Mouse (Mus musculus) embryonic facial prominence, embryonic 14.5 days (tissue): ENCODE measurements around the gene Ttc28. TPM values are rescaled to one million over a fixed set of nuclear protein-coding genes. Genes with fewer than 3 reads are reported as not detected.
"Not testable (repeated sequence)": the region's sequence is repeated elsewhere in the genome, so short reads cannot be mapped to it uniquely, and the experiment has no call there.

Experiments
- ATAC-seq: fragments of 200-750 bp; cut with Nextera tagmentation; 2 replicates; pipeline ENCODE4 v1.8.0; 2017; ENCODE audit warnings: low read depth, moderate number of reproducible peaks, moderate TSS enrichment
- DNase-seq: peaks from one replicate; pipeline ENCODE4 v3.0.0-alpha.2; 2015; ENCODE audit warnings: low spot score
- H3K27ac ChIP-seq: fragments of 300-500 bp; sonication (generic); replicated peaks from 2 replicates; pipeline ENCODE4 v1.5.1; 2014; ENCODE audit warnings: low read depth, mild to moderate bottlenecking, low read length, moderate library complexity
- H3K27me3 ChIP-seq: fragments of 300-500 bp; sonication (generic); replicated peaks from 2 replicates; pipeline ENCODE4 v1.6.1; 2014; ENCODE audit warnings: low read length; ENCODE audit not compliant: control insufficient read depth, insufficient read depth
- H3K36me3 ChIP-seq: fragments of 300-500 bp; sonication (generic); 2 replicates; pipeline ENCODE4 v1.6.1; 2014; ENCODE audit warnings: low read length, mixed read lengths; ENCODE audit not compliant: control insufficient read depth, insufficient read depth
- H3K4me1 ChIP-seq: fragments of 300-500 bp; sonication (generic); 2 replicates; pipeline ENCODE4 v1.6.1; 2014; ENCODE audit warnings: antibody characterized with exemption, low read length; ENCODE audit not compliant: control insufficient read depth, insufficient read depth
- H3K4me2 ChIP-seq: fragments of 300-500 bp; sonication (generic); 2 replicates; pipeline ENCODE4 v1.6.1; 2014; ENCODE audit warnings: low read depth, mild to moderate bottlenecking, low read length, moderate library complexity, mixed read lengths
- H3K4me3 ChIP-seq: fragments of 300-500 bp; sonication (generic); 2 replicates; pipeline ENCODE4 v1.5.1; 2014; ENCODE audit warnings: low read depth, mild to moderate bottlenecking, low read length
- H3K9ac ChIP-seq: fragments of 300-500 bp; sonication (generic); 2 replicates; pipeline ENCODE4 v1.6.1; 2014; ENCODE audit warnings: low read depth, mild to moderate bottlenecking, low read length, moderate library complexity, mixed read lengths
- H3K9me3 ChIP-seq: fragments of 300-500 bp; sonication (generic); 2 replicates; pipeline ENCODE4 v1.6.1; 2016; ENCODE audit warnings: low read length; ENCODE audit not compliant: control insufficient read depth
- WGBS: fragments of 180-500 bp; shearing (Covaris S2); extraction: QIAGEN DNeasy Blood & Tissue Kit; methylation state at CpG from one replicate; pipeline ENCODE4 v1.1.7; 2014; 5-methylcytosine and 5-hydroxymethylcytosine counted together
- polyA plus RNA-seq: library from polyadenylated mRNA; unstranded; fragments of >200 nt; fragmentation: Nextera tagmentation; extraction: Ambion mirVana; gene quantifications from 2 replicates; pipeline ENCODE4 v1.2.1, GENCODE M21; 2014

The Ttc28 gene
- polyA plus RNA-seq, 1 experiment from 2014 or later = 17.4 TPM

DNA sequence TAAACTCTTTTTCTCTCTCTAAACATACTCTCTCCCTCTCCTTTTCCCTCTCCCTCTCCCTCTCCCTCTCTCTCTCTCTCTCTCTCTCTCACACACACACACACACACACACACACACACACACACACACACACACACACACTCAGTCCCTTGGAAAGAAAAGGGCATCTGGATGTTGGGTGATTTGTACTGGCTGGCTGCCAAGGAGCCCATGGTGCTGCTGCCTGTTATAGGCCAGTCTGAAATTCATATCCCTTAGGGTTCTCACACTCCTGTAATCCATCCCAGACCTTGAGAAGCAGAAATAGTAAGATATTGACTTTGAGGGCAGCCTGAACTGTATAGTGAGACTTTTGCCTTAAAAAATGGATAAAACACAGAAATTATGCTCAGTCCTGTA, 4.9 kb upstream of the Ttc28 start:
- Histone ChIP-seq H3K9ac (no peak overlapping the region), H3K4me1 (peaks cover 9% of the 10 kb centered on the region; the same call in 1 of the 2 replicates), H3K9me3 (no peaks in the 10 kb centered on the region), H3K36me3 (peaks cover 13% of the 10 kb centered on the region; the same call in 1 of the 2 replicates), H3K27me3 (no peaks in the 10 kb centered on the region), H3K27ac (no peak overlapping the region), H3K4me3 (no peak overlapping the region), H3K4me2 (no peak overlapping the region)
- peak; percentile 50; the same call in 1 of the 2 replicates for ATAC-seq
- DNase-seq = peak; percentile 84

- no peak overlapping the region for H3K27ac ChIP-seq
- peaks cover 9% of the 10 kb centered on the region; the same call in 1 of the 2 replicates for H3K4me1 ChIP-seq
- H3K9me3 ChIP-seq = no peaks in the 10 kb centered on the region
- DNase-seq (no peak), ATAC-seq (no peak)
- no peak overlapping the region for H3K9ac ChIP-seq
- WGBS = 50% methylated on average over 1 of the region's 1 CpGs
- H3K4me2 ChIP-seq = no peak overlapping the region
- no peak overlapping the region for H3K4me3 ChIP-seq
- peaks cover 13% of the 10 kb centered on the region; the same call in 1 of the 2 replicates for H3K36me3 ChIP-seq
- no peaks in the 10 kb centered on the region for H3K27me3 ChIP-seq
Observed at GRCm38 (mm10) chr5:110875286-110875685, 4.3 kb upstream of the Ttc28 start.

DNA sequence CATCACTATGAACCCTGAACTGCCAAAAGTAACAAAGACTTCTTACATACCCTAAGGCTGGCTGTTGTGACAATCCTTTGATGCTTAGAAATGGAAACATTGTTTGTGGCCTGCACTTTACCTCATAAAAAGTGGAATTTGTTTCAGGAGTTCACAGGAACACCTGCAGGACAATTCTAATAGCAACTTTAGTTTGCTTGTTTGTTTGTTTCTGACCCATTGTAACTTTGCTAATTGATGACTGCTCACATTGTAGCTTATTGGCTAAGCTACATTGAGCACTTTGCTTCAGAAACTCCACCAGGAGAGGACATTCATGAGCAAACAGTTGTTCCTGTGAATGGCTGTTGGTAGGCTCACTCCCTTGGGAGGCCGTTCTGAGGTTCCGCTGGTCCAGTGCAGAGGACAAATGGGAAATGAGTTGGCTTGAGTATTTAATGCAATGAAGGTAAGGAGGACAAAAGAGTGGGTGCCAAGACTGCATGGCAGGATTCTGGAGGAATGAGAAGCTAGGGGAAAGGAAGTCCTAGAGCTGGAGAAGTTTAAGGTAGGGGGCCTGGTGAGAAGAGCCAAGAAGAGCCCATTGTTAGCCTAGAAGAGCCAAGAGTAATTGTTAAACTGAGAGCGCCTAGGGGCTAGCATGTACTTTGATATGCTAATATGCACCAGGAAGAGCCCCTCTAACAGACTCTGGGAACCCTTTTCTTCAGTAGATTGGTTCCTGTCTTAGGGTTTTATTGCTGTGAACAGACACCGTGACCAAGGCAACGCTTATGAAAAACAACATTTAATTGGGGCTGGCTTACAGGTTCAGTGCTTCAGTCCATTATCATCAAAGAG, 1.7 kb upstream of the Ttc28 start:
- H3K27me3 ChIP-seq = no peaks in the 10 kb centered on the region
- DNase-seq (no peak), ATAC-seq (no peak)
- no peak overlapping the region for H3K27ac ChIP-seq
- WGBS = 91% methylated on average over 5 of the region's 5 CpGs
- no peak overlapping the region for H3K4me3 ChIP-seq
- H3K4me1 ChIP-seq = peaks cover 15% of the 10 kb centered on the region
- no peaks in the 10 kb centered on the region for H3K9me3 ChIP-seq
- peaks cover 8% of the 10 kb centered on the region for H3K36me3 ChIP-seq
- no peak overlapping the region for H3K4me2 ChIP-seq
- no peak overlapping the region for H3K9ac ChIP-seq

- not testable (repeated sequence) for H3K27me3 ChIP-seq, DNase-seq, H3K9ac ChIP-seq, H3K4me2 ChIP-seq, ATAC-seq, H3K27ac ChIP-seq, H3K9me3 ChIP-seq, H3K36me3 ChIP-seq, H3K4me3 ChIP-seq
- 98% methylated on average over 1 of the region's 1 CpGs for WGBS
- peaks cover 15% of the 10 kb centered on the region for H3K4me1 ChIP-seq
Observed at GRCm38 (mm10) chr5:110878526-110878925, 1.1 kb upstream of the Ttc28 start.

DNA sequence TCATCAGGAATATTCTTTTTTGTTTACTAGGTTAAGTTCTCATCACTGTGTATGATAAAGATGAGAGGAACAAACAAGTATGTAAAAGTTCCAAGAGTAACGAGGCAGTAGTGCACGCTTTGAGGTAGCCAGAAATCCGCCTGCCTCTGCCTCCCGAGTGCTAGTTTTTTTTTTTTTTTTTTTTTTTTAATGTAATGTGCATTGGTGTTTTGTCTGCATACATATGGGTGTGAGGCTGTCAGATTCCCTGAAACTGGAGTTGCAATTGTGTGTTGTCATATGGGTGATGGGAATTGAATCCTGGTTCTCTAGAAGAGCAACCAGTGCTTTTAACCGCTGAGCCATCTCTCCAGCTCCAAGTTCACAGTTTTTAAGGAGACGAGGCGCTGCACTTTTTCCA, 561 bp upstream of the Ttc28 start:
- Histone ChIP-seq H3K4me3 (peak overlapping the region; percentile 87), H3K4me1 (peaks cover 15% of the 10 kb centered on the region), H3K4me2 (peak overlapping the region; percentile 83), H3K9ac (peak overlapping the region; percentile 94), H3K27me3 (no peaks in the 10 kb centered on the region), H3K27ac (peak overlapping the region; percentile 88), H3K36me3 (peaks cover 3% of the 10 kb centered on the region; the same call in 1 of the 2 replicates), H3K9me3 (no peaks in the 10 kb centered on the region)
- ATAC-seq (no peak), DNase-seq (no peak)
- 62% methylated on average over 7 of the region's 7 CpGs for WGBS

DNA sequence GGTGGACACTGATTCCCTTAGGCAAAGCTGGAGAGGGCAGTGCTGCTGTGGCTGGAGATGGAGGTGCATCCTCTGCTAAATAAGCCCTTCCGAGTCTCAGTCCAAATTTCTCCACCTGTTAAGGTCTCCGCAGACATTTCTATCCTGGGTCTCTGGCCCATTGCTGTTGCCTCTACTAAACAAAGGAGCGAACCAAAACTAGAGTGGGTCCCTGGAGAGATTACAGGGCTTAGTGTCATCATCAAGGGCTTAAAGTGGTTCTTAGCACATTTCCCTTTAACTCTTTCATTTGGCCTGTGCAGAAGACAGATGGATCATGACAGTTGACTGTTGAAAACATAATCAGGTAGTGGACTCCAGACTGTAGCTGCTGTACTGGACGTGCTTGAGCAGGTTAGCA, 9.0 kb downstream of the Ttc28 start:
- no peak overlapping the region for H3K9ac ChIP-seq
- no peaks in the 10 kb centered on the region for H3K4me1 ChIP-seq
- 70% methylated on average over 4 of the region's 4 CpGs for WGBS
- ATAC-seq (no peak), DNase-seq (no peak)
- no peak overlapping the region for H3K4me2 ChIP-seq
- no peak overlapping the region for H3K27ac ChIP-seq
- H3K4me3 ChIP-seq = no peak overlapping the region
- no peaks in the 10 kb centered on the region for H3K27me3 ChIP-seq
- peaks cover 32% of the 10 kb centered on the region for H3K36me3 ChIP-seq
- H3K9me3 ChIP-seq = no peaks in the 10 kb centered on the region

DNA sequence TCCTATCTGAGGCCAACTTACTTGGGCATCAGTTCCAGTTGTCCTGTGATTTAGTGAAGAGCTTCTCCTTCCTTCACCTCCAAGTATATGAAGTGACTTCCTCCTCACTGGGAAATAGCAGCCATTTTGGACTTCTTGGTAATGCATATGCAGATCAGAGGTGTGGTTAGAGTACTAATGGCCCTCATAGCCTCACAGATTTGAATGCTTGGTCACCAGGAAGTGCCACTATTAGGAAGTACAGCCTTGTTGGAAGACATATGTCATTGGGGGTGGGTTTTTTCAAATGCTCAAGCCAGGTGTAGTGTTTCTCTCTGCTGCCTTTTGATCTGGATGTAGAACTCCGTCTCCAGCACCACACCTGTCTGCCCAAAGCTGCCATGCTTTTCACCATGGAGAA, 10.3 kb downstream of the Ttc28 start:
- Histone ChIP-seq H3K9me3 (no peaks in the 10 kb centered on the region), H3K4me3 (no peak overlapping the region), H3K4me2 (no peak overlapping the region), H3K27me3 (no peaks in the 10 kb centered on the region), H3K9ac (no peak overlapping the region), H3K27ac (no peak overlapping the region), H3K4me1 (no peaks in the 10 kb centered on the region), H3K36me3 (peaks cover 39% of the 10 kb centered on the region)
- no peak for ATAC-seq
- WGBS = 74% methylated on average over 1 of the region's 1 CpGs
- no peak for DNase-seq

- H3K27ac ChIP-seq = no peak overlapping the region
- DNase-seq (no peak), ATAC-seq (no peak)
- WGBS = 92% methylated on average over 3 of the region's 3 CpGs
- no peak overlapping the region for H3K4me2 ChIP-seq
- no peaks in the 10 kb centered on the region for H3K9me3 ChIP-seq
- peaks cover 39% of the 10 kb centered on the region for H3K36me3 ChIP-seq
- H3K9ac ChIP-seq = no peak overlapping the region
- H3K4me1 ChIP-seq = no peaks in the 10 kb centered on the region
- H3K4me3 ChIP-seq = no peak overlapping the region
- no peaks in the 10 kb centered on the region for H3K27me3 ChIP-seq
Observed at GRCm38 (mm10) chr5:110890561-110890960, 11.0 kb downstream of the Ttc28 start.
